Mouse (Mus musculus) forebrain, embryonic 11.5 days (tissue): Measurements from ENCODE around the gene B430306N03Rik. TPM values are rescaled to one million over a fixed set of nuclear protein-coding genes. Genes with fewer than 3 reads are reported as not detected.
"Not testable (repeated sequence)": the region's sequence is repeated elsewhere in the genome, so short reads cannot be mapped to it uniquely, and the experiment has no call there.

Experiments used
- ATAC-seq: fragments of 200-750 bp; cut with Nextera tagmentation; replicated peaks from 2 replicates; pipeline ENCODE4 v1.8.0; 2017; ENCODE audit warnings: moderate TSS enrichment; ENCODE audit not compliant: low FRiP score
- DNase-seq: peaks from one replicate; pipeline ENCODE4 v3.0.0-alpha.2; 2017; ENCODE audit warnings: low spot score
- H3K27ac ChIP-seq: fragments of 300-500 bp; sonication (generic); 2 replicates; pipeline ENCODE4 v1.5.1; 2014; ENCODE audit warnings: low read depth, low read length
- H3K27me3 ChIP-seq: fragments of 300-500 bp; sonication (generic); 2 replicates; pipeline ENCODE4 v1.6.1; 2014; ENCODE audit warnings: mild to moderate bottlenecking, low read length, mixed read lengths; ENCODE audit not compliant: control insufficient read depth, insufficient read depth
- H3K36me3 ChIP-seq: fragments of 300-500 bp; sonication (generic); 2 replicates; pipeline ENCODE4 v1.6.1; 2014; ENCODE audit warnings: mild to moderate bottlenecking, low read length, moderate library complexity, mixed read lengths; ENCODE audit not compliant: control insufficient read depth, insufficient read depth
- H3K4me1 ChIP-seq: fragments of 300-500 bp; sonication (generic); replicated peaks from 2 replicates; pipeline ENCODE4 v1.6.1; 2014; ENCODE audit warnings: low read length, mixed read lengths; ENCODE audit not compliant: control insufficient read depth, insufficient read depth
- H3K4me2 ChIP-seq: fragments of 300-500 bp; sonication (generic); 2 replicates; pipeline ENCODE4 v1.6.1; 2014; ENCODE audit warnings: low read depth, mild to moderate bottlenecking, low read length, moderate library complexity, mixed read lengths; ENCODE audit not compliant: severe bottlenecking
- H3K4me3 ChIP-seq: fragments of 300-500 bp; sonication (generic); 2 replicates; pipeline ENCODE4 v1.5.1; 2014; ENCODE audit warnings: low read depth, low read length
- H3K9ac ChIP-seq: fragments of 300-500 bp; sonication (generic); 2 replicates; pipeline ENCODE4 v1.6.1; 2014; ENCODE audit warnings: low read length
- H3K9me3 ChIP-seq: fragments of 300-500 bp; sonication (generic); 2 replicates; pipeline ENCODE4 v1.6.1; 2016; ENCODE audit warnings: low read length, mixed read lengths; ENCODE audit not compliant: control insufficient read depth
- WGBS: fragments of 180-500 bp; shearing (Covaris S2); extraction: QIAGEN DNeasy Blood & Tissue Kit; methylation state at CpG from one replicate; pipeline ENCODE4 v1.1.7; 2014; 5-methylcytosine and 5-hydroxymethylcytosine counted together
- polyA plus RNA-seq: library from polyadenylated mRNA; unstranded; fragments of >200 nt; fragmentation: Nextera tagmentation; extraction: Ambion mirVana; gene quantifications from 2 replicates; pipeline ENCODE4 v1.2.1, GENCODE M21; 2014

B430306N03Rik gene
- polyA plus RNA-seq = 0.25 TPM in 1 of 2 replicates, not detected in the other

- not testable (repeated sequence) for H3K9me3 ChIP-seq, H3K27ac ChIP-seq, H3K4me3 ChIP-seq, H3K36me3 ChIP-seq, H3K9ac ChIP-seq, DNase-seq, H3K27me3 ChIP-seq, ATAC-seq, H3K4me1 ChIP-seq, H3K4me2 ChIP-seq
- 94% methylated on average over 3 of the region's 3 CpGs for WGBS
These were observed at the start of gene B430306N03Rik for GRCm38 (mm10) chr17:48315905-48316579. Gene B430306N03Rik (plus strand): TSS chr17:48316141.

GRCm38 (mm10) chr17:48266610-48267304 lies 49.2 kb upstream of the B430306N03Rik start:
- no peak overlapping the region for H3K4me2 ChIP-seq
- no peak overlapping the region for H3K4me3 ChIP-seq
- no peaks in the 10 kb centered on the region for H3K9me3 ChIP-seq
- peak overlapping the region; percentile 68 for H3K27ac ChIP-seq
- 0 out of 2 replicates have a peak, but pooled peaks cover 3% of the 10 kb centered on the region for H3K4me1 ChIP-seq
- ATAC-seq = no peak
- no peaks in the 10 kb centered on the region for H3K36me3 ChIP-seq
- H3K27me3 ChIP-seq = no peaks in the 10 kb centered on the region; the same call in 1 of the 2 replicates
- WGBS = 34% methylated on average over 2 of the region's 2 CpGs
- H3K9ac ChIP-seq = no peak overlapping the region
- DNase-seq = no peak

GRCm38 (mm10) chr17:48267591-48267990 lies 48.4 kb upstream of the B430306N03Rik start:
- Histone ChIP-seq H3K27ac (no peak overlapping the region), H3K4me3 (no peak overlapping the region), H3K9ac (no peak overlapping the region), H3K4me1 (0 out of 2 replicates have a peak, but pooled peaks cover 3% of the 10 kb centered on the region), H3K36me3 (no peaks in the 10 kb centered on the region), H3K9me3 (no peaks in the 10 kb centered on the region), H3K4me2 (no peak overlapping the region), H3K27me3 (no peaks in the 10 kb centered on the region; the same call in 1 of the 2 replicates)
- 90% methylated on average over 1 of the region's 1 CpGs for WGBS
- DNase-seq = no peak
- no peak for ATAC-seq

- ATAC-seq = no peak
These were observed 47.7 kb upstream of the B430306N03Rik start for GRCm38 (mm10) chr17:48268276-48268675.

GRCm38 (mm10) chr17:48269833-48270232 lies 46.1 kb upstream of the B430306N03Rik start:
- Histone ChIP-seq H3K4me1 (0 out of 2 replicates have a peak, but pooled peaks cover 3% of the 10 kb centered on the region), H3K9me3 (no peaks in the 10 kb centered on the region), H3K4me3 (no peak overlapping the region), H3K9ac (no peak overlapping the region), H3K27ac (no peak overlapping the region), H3K36me3 (no peaks in the 10 kb centered on the region), H3K4me2 (no peak overlapping the region), H3K27me3 (no peaks in the 10 kb centered on the region; the same call in 1 of the 2 replicates)
- ATAC-seq (no peak), DNase-seq (no peak)
- WGBS = 78% methylated on average over 4 of the region's 4 CpGs

More at GRCm38 (mm10) chr17:48268276-48268675, 47.7 kb upstream of the B430306N03Rik start:
- Histone ChIP-seq H3K27ac (no peak overlapping the region), H3K4me1 (0 out of 2 replicates have a peak, but pooled peaks cover 3% of the 10 kb centered on the region), H3K4me2 (no peak overlapping the region), H3K27me3 (no peaks in the 10 kb centered on the region; the same call in 1 of the 2 replicates), H3K36me3 (no peaks in the 10 kb centered on the region), H3K9ac (no peak overlapping the region), H3K4me3 (no peak overlapping the region), H3K9me3 (no peaks in the 10 kb centered on the region)
- no peak for DNase-seq

- H3K36me3 ChIP-seq = no peaks in the 10 kb centered on the region
- H3K9ac ChIP-seq = no peak overlapping the region
- no peak overlapping the region for H3K4me2 ChIP-seq
- ATAC-seq (no peak), DNase-seq (no peak)
- H3K4me3 ChIP-seq = no peak overlapping the region
- H3K27me3 ChIP-seq = no peaks in the 10 kb centered on the region; the same call in 1 of the 2 replicates
- H3K4me1 ChIP-seq = no peaks in the 10 kb centered on the region
- no peaks in the 10 kb centered on the region for H3K9me3 ChIP-seq
- no peak overlapping the region for H3K27ac ChIP-seq
- 78% methylated on average over 5 of the region's 5 CpGs for WGBS
These were observed 43.8 kb upstream of the B430306N03Rik start for GRCm38 (mm10) chr17:48272158-48272557.

- Histone ChIP-seq H3K4me2 (no peak overlapping the region), H3K27ac (no peak overlapping the region), H3K9me3 (no peaks in the 10 kb centered on the region), H3K27me3 (no peaks in the 10 kb centered on the region; the same call in 1 of the 2 replicates), H3K36me3 (no peaks in the 10 kb centered on the region), H3K9ac (no peak overlapping the region), H3K4me1 (no peaks in the 10 kb centered on the region), H3K4me3 (no peak overlapping the region)
- DNase-seq (no peak), ATAC-seq (no peak)
- 91% methylated on average over 4 of the region's 4 CpGs for WGBS
These were observed 43.3 kb upstream of the B430306N03Rik start for GRCm38 (mm10) chr17:48272598-48272997.

GRCm38 (mm10) chr17:48274098-48274497 lies 41.8 kb upstream of the B430306N03Rik start:
- no peaks in the 10 kb centered on the region for H3K36me3 ChIP-seq
- DNase-seq (no peak), ATAC-seq (no peak)
- no peaks in the 10 kb centered on the region for H3K4me1 ChIP-seq
- H3K4me2 ChIP-seq = no peak overlapping the region
- 86% methylated on average over 4 of the region's 4 CpGs for WGBS
- no peak overlapping the region for H3K4me3 ChIP-seq
- H3K9ac ChIP-seq = no peak overlapping the region
- no peaks in the 10 kb centered on the region for H3K9me3 ChIP-seq
- no peaks in the 10 kb centered on the region for H3K27me3 ChIP-seq
- no peak overlapping the region for H3K27ac ChIP-seq
